Mouse (Mus musculus) neural tube, embryonic 11.5 days (tissue): ENCODE measurements around the gene Tsg101. TPM values are rescaled to one million over a fixed set of nuclear protein-coding genes. Genes with fewer than 3 reads are reported as not detected.

Experiments
- polyA plus RNA-seq: library from polyadenylated mRNA; unstranded; fragments of >200 nt; fragmentation: Nextera tagmentation; extraction: Ambion mirVana; gene quantifications from 2 replicates; pipeline ENCODE4 v1.2.1, GENCODE M21; 2014

Tsg101 gene
- polyA plus RNA-seq, 1 experiment from 2014 or later, result 352 TPM

Other genes with a start within 250 kb of the Tsg101 start
- gene Tph1, start 247.4 kb downstream of the Tsg101 start, polyA plus RNA-seq, result 0.76 and 1.0 TPM in 2 replicates
- 39.1 and 40.3 TPM in 2 replicates for gene Saal1, start 209.3 kb downstream of the Tsg101 start, polyA plus RNA-seq
- 0.41 TPM in 1 of 2 replicates, not detected in the other for gene Saa3, start 204.3 kb downstream of the Tsg101 start, polyA plus RNA-seq
- not detected in 2 replicates for gene Saa4, start 187.4 kb downstream of the Tsg101 start, polyA plus RNA-seq
- gene Saa1, start 177.0 kb downstream of the Tsg101 start, polyA plus RNA-seq, result 0.77 and 2.1 TPM in 2 replicates
- gene Saa2, start 168.2 kb downstream of the Tsg101 start, polyA plus RNA-seq, result 0.88 TPM in 1 of 2 replicates, not detected in the other
- gene Hps5, start 123.9 kb downstream of the Tsg101 start, polyA plus RNA-seq, result 18.0 and 21.7 TPM in 2 replicates
- gene Gtf2h1, start 123.9 kb downstream of the Tsg101 start, polyA plus RNA-seq, result 55.0 and 55.9 TPM in 2 replicates
- gene Ldha, start 78.5 kb downstream of the Tsg101 start, polyA plus RNA-seq, result 1,604 and 1,620 TPM in 2 replicates
- not detected in 2 replicates for gene Ldhc, start 58.8 kb downstream of the Tsg101 start, polyA plus RNA-seq
- 10.4 and 11.4 TPM in 2 replicates for gene Uevld, start 38.6 kb upstream of the Tsg101 start, polyA plus RNA-seq
- not detected in 2 replicates for gene Gm9999, start 63.6 kb upstream of the Tsg101 start, polyA plus RNA-seq
- gene Spty2d1, start 88.4 kb upstream of the Tsg101 start, polyA plus RNA-seq, result 14.1 and 14.3 TPM in 2 replicates
- gene Tmem86a, start 130.6 kb upstream of the Tsg101 start, polyA plus RNA-seq, result 8.2 and 9.7 TPM in 2 replicates
- gene Ptpn5, start 213.7 kb upstream of the Tsg101 start, polyA plus RNA-seq, result 28.1 and 30.0 TPM in 2 replicates